Mouse (Mus musculus): ENCODE results near the gene Fzd7. TPM values are rescaled to one million over a fixed set of nuclear protein-coding genes. Genes with fewer than 3 reads are reported as not detected.

The Fzd7 gene
- polyA plus RNA-seq, 1 experiment from 2014 or later, result 17.9 TPM

GRCm38 (mm10) chr1:59449423-59449822 is 32.8 kb upstream of the Fzd7 start:
- no peaks in the 10 kb centered on the region for H3K36me3 ChIP-seq (ENCODE audit: insufficient read depth, low read length)
- H3K9ac ChIP-seq (ENCODE audit: low read depth, low read length), result no peak overlapping the region
- H3K27ac ChIP-seq, result no peak overlapping the region
- TF ChIP-seq CTCF (IDR thresholded peaks at IDR 0.05; ENCODE audit: low read depth), result no peak
- H3K9me3 ChIP-seq (replicated peaks; ENCODE audit: low read length), result no peaks in the 10 kb centered on the region
- ATAC-seq (replicated peaks; ENCODE audit: low FRiP score, low read depth) (no peak), DNase-seq (ENCODE audit: low spot score) (no peak)
- no peaks in the 10 kb centered on the region for H3K27me3 ChIP-seq (ENCODE audit: insufficient read depth, low read length)
- H3K4me3 ChIP-seq (replicated peaks; ENCODE audit: low read depth, low read length), result no peak overlapping the region
- 11% methylated on average over 11 of the region's 11 CpGs for WGBS
- peak overlapping the region; percentile 32 for H3K4me2 ChIP-seq (ENCODE audit: low read length)
- peaks cover 10% of the 10 kb centered on the region for H3K4me1 ChIP-seq (replicated peaks; ENCODE audit: insufficient read depth, low read length)

GRCm38 (mm10) chr1:59450896-59451295 is 31.3 kb upstream of the Fzd7 start:
- Histone ChIP-seq H3K4me1 (replicated peaks; ENCODE audit: insufficient read depth, low read length) (peaks cover 10% of the 10 kb centered on the region), H3K36me3 (ENCODE audit: insufficient read depth, low read length) (no peaks in the 10 kb centered on the region), H3K9ac (ENCODE audit: low read depth, low read length) (no peak overlapping the region), H3K27ac (no peak overlapping the region), H3K9me3 (replicated peaks; ENCODE audit: low read length) (no peaks in the 10 kb centered on the region), H3K27me3 (ENCODE audit: insufficient read depth, low read length) (no peaks in the 10 kb centered on the region), H3K4me3 (replicated peaks; ENCODE audit: low read depth, low read length) (no peak overlapping the region), H3K4me2 (ENCODE audit: low read length) (no peak overlapping the region)
- ATAC-seq (replicated peaks; ENCODE audit: low FRiP score, low read depth) (no peak), DNase-seq (ENCODE audit: low spot score) (no peak)
- TF ChIP-seq CTCF (IDR thresholded peaks at IDR 0.05; ENCODE audit: low read depth), result no peak
- WGBS, result 89% methylated on average over 11 of the region's 11 CpGs

GRCm38 (mm10) chr1:59451584-59451983 is 30.6 kb upstream of the Fzd7 start:
- 31% methylated on average over 9 of the region's 9 CpGs for WGBS

GRCm38 (mm10) chr1:59456825-59457224 is 25.4 kb upstream of the Fzd7 start:
- H3K4me2 ChIP-seq (ENCODE audit: low read length), result no peak overlapping the region
- DNase-seq (ENCODE audit: low spot score) (no peak), ATAC-seq (replicated peaks; ENCODE audit: low FRiP score, low read depth) (no peak)
- H3K4me1 ChIP-seq (replicated peaks; ENCODE audit: insufficient read depth, low read length), result no peaks in the 10 kb centered on the region
- no peak overlapping the region for H3K27ac ChIP-seq
- H3K9me3 ChIP-seq (replicated peaks; ENCODE audit: low read length), result no peaks in the 10 kb centered on the region
- no peak overlapping the region for H3K9ac ChIP-seq (ENCODE audit: low read depth, low read length)
- no peak overlapping the region for H3K4me3 ChIP-seq (replicated peaks; ENCODE audit: low read depth, low read length)
- no peaks in the 10 kb centered on the region for H3K27me3 ChIP-seq (ENCODE audit: insufficient read depth, low read length)
- WGBS, result 44% methylated on average over 3 of the region's 3 CpGs
- H3K36me3 ChIP-seq (ENCODE audit: insufficient read depth, low read length), result no peaks in the 10 kb centered on the region
- no peak for TF ChIP-seq CTCF (IDR thresholded peaks at IDR 0.05; ENCODE audit: low read depth)

More at GRCm38 (mm10) chr1:59451584-59451983, 30.6 kb upstream of the Fzd7 start:
- Histone ChIP-seq H3K27me3 (ENCODE audit: insufficient read depth, low read length) (no peaks in the 10 kb centered on the region), H3K36me3 (ENCODE audit: insufficient read depth, low read length) (no peaks in the 10 kb centered on the region), H3K9me3 (replicated peaks; ENCODE audit: low read length) (no peaks in the 10 kb centered on the region), H3K9ac (ENCODE audit: low read depth, low read length) (no peak overlapping the region), H3K4me2 (ENCODE audit: low read length) (no peak overlapping the region), H3K4me1 (replicated peaks; ENCODE audit: insufficient read depth, low read length) (peaks cover 10% of the 10 kb centered on the region), H3K27ac (no peak overlapping the region), H3K4me3 (replicated peaks; ENCODE audit: low read depth, low read length) (no peak overlapping the region)
- DNase-seq (ENCODE audit: low spot score) (no peak), ATAC-seq (replicated peaks; ENCODE audit: low FRiP score, low read depth) (no peak)
- TF ChIP-seq CTCF (IDR thresholded peaks at IDR 0.05; ENCODE audit: low read depth), result no peak

- WGBS, result 64% methylated on average over 4 of the region's 4 CpGs
- ATAC-seq (replicated peaks; ENCODE audit: low FRiP score, low read depth), result no peak
- no peaks in the 10 kb centered on the region for H3K36me3 ChIP-seq (ENCODE audit: insufficient read depth, low read length)
- H3K4me3 ChIP-seq (replicated peaks; ENCODE audit: low read depth, low read length), result no peak overlapping the region
- no peaks in the 10 kb centered on the region for H3K4me1 ChIP-seq (replicated peaks; ENCODE audit: insufficient read depth, low read length)
- no peak for TF ChIP-seq CTCF (IDR thresholded peaks at IDR 0.05; ENCODE audit: low read depth)
- H3K9ac ChIP-seq (ENCODE audit: low read depth, low read length), result no peak overlapping the region
- H3K27ac ChIP-seq, result no peak overlapping the region
- DNase-seq (ENCODE audit: low spot score), result peak; percentile 66
- no peaks in the 10 kb centered on the region for H3K27me3 ChIP-seq (ENCODE audit: insufficient read depth, low read length)
- no peaks in the 10 kb centered on the region for H3K9me3 ChIP-seq (replicated peaks; ENCODE audit: low read length)
- H3K4me2 ChIP-seq (ENCODE audit: low read length), result no peak overlapping the region
Observed at GRCm38 (mm10) chr1:59457873-59458272, 24.4 kb upstream of the Fzd7 start.

- Histone ChIP-seq H3K27ac (no peak overlapping the region), H3K36me3 (ENCODE audit: insufficient read depth, low read length) (no peaks in the 10 kb centered on the region), H3K4me2 (ENCODE audit: low read length) (no peak overlapping the region), H3K4me1 (replicated peaks; ENCODE audit: insufficient read depth, low read length) (no peaks in the 10 kb centered on the region), H3K9me3 (replicated peaks; ENCODE audit: low read length) (no peaks in the 10 kb centered on the region), H3K4me3 (replicated peaks; ENCODE audit: low read depth, low read length) (no peak overlapping the region), H3K27me3 (ENCODE audit: insufficient read depth, low read length) (no peaks in the 10 kb centered on the region), H3K9ac (ENCODE audit: low read depth, low read length) (no peak overlapping the region)
- no peak for TF ChIP-seq CTCF (IDR thresholded peaks at IDR 0.05; ENCODE audit: low read depth)
- DNase-seq (ENCODE audit: low spot score), result no peak
- WGBS, result 32% methylated on average over 8 of the region's 8 CpGs
- no peak for ATAC-seq (replicated peaks; ENCODE audit: low FRiP score, low read depth)
Observed at GRCm38 (mm10) chr1:59458886-59459285, 23.3 kb upstream of the Fzd7 start.
